Mouse (Mus musculus) cerebellum, postnatal 25 days (tissue): ENCODE results near the gene Mt1.
A peak's percentile ranks its signal among the peaks of the same experiment; 100 is the strongest.

Experiments
- DNase-seq, 2 experiments: peaks; one replicate each; pipeline ENCODE4 v3.0.0; 2021; ENCODE audit warnings: mixed read lengths in 2 of 2

Mt1 gene

GRCm38 (mm10) chr8:94207491-94207890 is 28.6 kb downstream of the Mt1 start:
- DNase-seq, result no peak

GRCm38 (mm10) chr8:94209639-94210038 is 30.8 kb downstream of the Mt1 start:
- peak; percentile 59 to 66 for DNase-seq

- no peak for DNase-seq
These were observed 31.3 kb downstream of the Mt1 start for GRCm38 (mm10) chr8:94210225-94210624.

- peak in 1 of 2 experiments; percentile 40 for DNase-seq
These were observed 34.9 kb downstream of the Mt1 start for GRCm38 (mm10) chr8:94213819-94214218.

GRCm38 (mm10) chr8:94214252-94215173 is 35.6 kb downstream of the Mt1 start, which contains the start of gene Nup93:
Nup93 (plus strand) TSS chr8:94214564.
- peak; percentile 99 to 100 for DNase-seq

- no peak for DNase-seq
These were observed 48.6 kb downstream of the Mt1 start for GRCm38 (mm10) chr8:94227381-94227939.
